In genomic region chr4:114986591-114987432, GRCm38 (mm10) we compare ENCODE assay signal across 8 mouse cellular contexts. TPM values are rescaled to one million over a fixed set of nuclear protein-coding genes. Genes with fewer than 3 reads are reported as not detected.
DNase-seq lines count a peak whose midpoint lies in the region; ATAC-seq and TF ChIP-seq lines count a peak whose summit lies in the region.

TSS of gene Cmpk1 (minus strand) at chr4:114987241.

- peak within 1 kb of the TSS; percentile 80 for H3K4me2 ChIP-seq in forebrain, embryonic 13.5 days
- peak within 1 kb of the TSS; percentile 71 for H3K4me2 ChIP-seq in heart, postnatal 0 days (ENCODE audit: low read depth, low read length)
- H3K4me2 ChIP-seq in liver, embryonic 14.5 days (ENCODE audit: low read depth), result peak within 1 kb of the TSS; percentile 69
- H3K4me2 ChIP-seq in neural tube, embryonic 11.5 days (ENCODE audit: low read depth), result peak within 1 kb of the TSS; percentile 78
- peak within 1 kb of the TSS; percentile 59 for H3K4me2 ChIP-seq in stomach, embryonic 16.5 days (ENCODE audit: low read depth, low read length)

- TF ChIP-seq EP300 in ES-Bruce4 (IDR thresholded peaks at IDR 0.05; ENCODE audit: insufficient read depth, low read depth, low read length), result no peak
- no peak for TF ChIP-seq EP300 in heart, postnatal 0 days (IDR thresholded peaks at IDR 0.05; ENCODE audit: low read depth)
- TF ChIP-seq EP300 in liver, embryonic 14.5 days (IDR thresholded peaks at IDR 0.05; ENCODE audit: low read depth), result no peak

- TF ChIP-seq CTCF in ES-Bruce4 (IDR thresholded peaks at IDR 0.05; ENCODE audit: low read depth, low read length), result no peak
- no peak for TF ChIP-seq CTCF in heart, postnatal 0 days (IDR thresholded peaks at IDR 0.05; ENCODE audit: low read depth)
- no peak for TF ChIP-seq CTCF in liver, embryonic 14.5 days (IDR thresholded peaks at IDR 0.05; ENCODE audit: low read depth)

- H3K9ac ChIP-seq in ES-Bruce4 (ENCODE audit: low read depth, poor library complexity, severe bottlenecking), result peak within 1 kb of the TSS; percentile 92
- peak within 1 kb of the TSS; percentile 87 for H3K9ac ChIP-seq in forebrain, embryonic 13.5 days
- peak within 1 kb of the TSS; percentile 78 for H3K9ac ChIP-seq in heart, postnatal 0 days (replicated peaks; ENCODE audit: low read depth, low read length)
- peak within 1 kb of the TSS; percentile 97 for H3K9ac ChIP-seq in liver, embryonic 14.5 days (replicated peaks)
- peak within 1 kb of the TSS; percentile 94 for H3K9ac ChIP-seq in neural tube, embryonic 11.5 days (ENCODE audit: low read length)
- H3K9ac ChIP-seq in stomach, embryonic 16.5 days (ENCODE audit: low read length), result peak within 1 kb of the TSS; percentile 97

- no peaks in the 10 kb centered on the region for H3K36me3 ChIP-seq in ES-Bruce4 (ENCODE audit: control insufficient read depth, insufficient read depth, low read length, poor library complexity, severe bottlenecking)
- no peaks in the 10 kb centered on the region for H3K36me3 ChIP-seq in forebrain, embryonic 13.5 days (ENCODE audit: poor library complexity, severe bottlenecking)
- H3K36me3 ChIP-seq in heart, postnatal 0 days (replicated peaks; ENCODE audit: control insufficient read depth, insufficient read depth, low read length), result peaks cover 4% of the 10 kb centered on the region; the same call in 1 of the 2 replicates
- no peaks in the 10 kb centered on the region; the same call in 1 of the 2 replicates for H3K36me3 ChIP-seq in liver, embryonic 14.5 days (replicated peaks; ENCODE audit: control insufficient read depth, insufficient read depth, low read depth)
- no peaks in the 10 kb centered on the region for H3K36me3 ChIP-seq in neural tube, embryonic 11.5 days (ENCODE audit: control insufficient read depth, insufficient read depth, low read length)
- H3K36me3 ChIP-seq in stomach, embryonic 16.5 days (ENCODE audit: control insufficient read depth, insufficient read depth, low read length), result no peaks in the 10 kb centered on the region

- H3K27ac ChIP-seq in ES-Bruce4 (ENCODE audit: insufficient read depth, low read length), result peak within 1 kb of the TSS; percentile 87
- peak within 1 kb of the TSS; percentile 100 for H3K27ac ChIP-seq in forebrain, embryonic 13.5 days
- H3K27ac ChIP-seq in heart, postnatal 0 days (ENCODE audit: low read depth), result peak within 1 kb of the TSS; percentile 98
- peak within 1 kb of the TSS; percentile 98 for H3K27ac ChIP-seq in liver, embryonic 14.5 days
- H3K27ac ChIP-seq in neural tube, embryonic 11.5 days (ENCODE audit: low read depth, low read length), result peak within 1 kb of the TSS; percentile 100
- peak within 1 kb of the TSS; percentile 100 for H3K27ac ChIP-seq in stomach, embryonic 16.5 days (ENCODE audit: low read length)

- peak; percentile 75 for DNase-seq in c-Kit-positive CD71-positive TER-119-positive erythroid progenitor cells, embryonic 14.5 days (ENCODE audit: low spot score)
- DNase-seq in heart, postnatal 0 days (ENCODE audit: low spot score), result peak; percentile 88
- DNase-seq in kidney, postnatal 36 days, result peak; percentile 89 to 95
- DNase-seq in liver, embryonic 14.5 days (ENCODE audit: low read depth in 3 of 3, low spot score in 3 of 3), result peak in 2 of 3 experiments; percentile 56 to 60
- DNase-seq in neural tube, embryonic 11.5 days (ENCODE audit: low spot score), result peak; percentile 92

- H3K27me3 ChIP-seq in ES-Bruce4 (ENCODE audit: control insufficient read depth, insufficient read depth, low read length, poor library complexity, severe bottlenecking), result no peaks in the 10 kb centered on the region
- no peaks in the 10 kb centered on the region for H3K27me3 ChIP-seq in forebrain, embryonic 13.5 days
- H3K27me3 ChIP-seq in heart, postnatal 0 days (ENCODE audit: control insufficient read depth, insufficient read depth, low read length), result no peaks in the 10 kb centered on the region
- no peaks in the 10 kb centered on the region for H3K27me3 ChIP-seq in liver, embryonic 14.5 days (ENCODE audit: control insufficient read depth, insufficient read depth, low read length)
- no peaks in the 10 kb centered on the region for H3K27me3 ChIP-seq in neural tube, embryonic 11.5 days (ENCODE audit: control insufficient read depth, insufficient read depth, low read length)
- H3K27me3 ChIP-seq in stomach, embryonic 16.5 days (ENCODE audit: control insufficient read depth, insufficient read depth, low read length), result no peaks in the 10 kb centered on the region

- ATAC-seq in forebrain, embryonic 13.5 days, result peak; percentile 97
- peak; percentile 95 for ATAC-seq in heart, postnatal 0 days (ENCODE audit: insufficient read depth, low read depth)
- peak; percentile 95 for ATAC-seq in liver, embryonic 14.5 days (ENCODE audit: insufficient read depth)
- peak; percentile 97 for ATAC-seq in neural tube, embryonic 11.5 days (ENCODE audit: insufficient read depth, low FRiP score, low TSS enrichment)
- ATAC-seq in stomach, embryonic 16.5 days (ENCODE audit: insufficient read depth, low FRiP score), result peak; percentile 96

- no peaks in the 10 kb centered on the region for H3K4me1 ChIP-seq in ES-Bruce4 (ENCODE audit: control insufficient read depth, insufficient read depth, low read length)
- peaks cover 25% of the 10 kb centered on the region for H3K4me1 ChIP-seq in forebrain, embryonic 13.5 days
- H3K4me1 ChIP-seq in heart, postnatal 0 days (ENCODE audit: control insufficient read depth, insufficient read depth), result peaks cover 14% of the 10 kb centered on the region
- H3K4me1 ChIP-seq in liver, embryonic 14.5 days (replicated peaks; ENCODE audit: control insufficient read depth in 2 of 2, insufficient read depth in 2 of 2, low read length in 1 of 2), result peaks cover 11 to 12% of the 10 kb centered on the region in 2 experiments; a peak in 3 of 4 replicates
- H3K4me1 ChIP-seq in neural tube, embryonic 11.5 days (ENCODE audit: control insufficient read depth, insufficient read depth, low read length), result no peaks in the 10 kb centered on the region; the same call in none of the 2 replicates
- H3K4me1 ChIP-seq in stomach, embryonic 16.5 days (ENCODE audit: control insufficient read depth, insufficient read depth, low read length), result peaks cover 3% of the 10 kb centered on the region; the same call in 1 of the 2 replicates

- H3K4me3 ChIP-seq in ES-Bruce4 (ENCODE audit: low read depth, low read length), result peak within 1 kb of the TSS; percentile 100
- H3K4me3 ChIP-seq in forebrain, embryonic 13.5 days, result peak within 1 kb of the TSS; percentile 78
- peak within 1 kb of the TSS; percentile 79 for H3K4me3 ChIP-seq in heart, postnatal 0 days (ENCODE audit: low read depth, low read length)
- H3K4me3 ChIP-seq in liver, embryonic 14.5 days (ENCODE audit: insufficient read depth in 1 of 2, low read depth in 2 of 2, low read length in 2 of 2), result peak within 1 kb of the TSS; percentile 75 to 91
- H3K4me3 ChIP-seq in neural tube, embryonic 11.5 days (ENCODE audit: low read depth, low read length), result peak within 1 kb of the TSS; percentile 90
- peak within 1 kb of the TSS; percentile 84 for H3K4me3 ChIP-seq in stomach, embryonic 16.5 days (replicated peaks; ENCODE audit: low read length)

- under 1% methylated on average over 83 of the region's 93 CpGs for WGBS in forebrain, embryonic 13.5 days
- 1% methylated on average over 79 of the region's 93 CpGs for WGBS in heart, postnatal 0 days
- under 1% methylated on average over 90 of the region's 93 CpGs for WGBS in liver, embryonic 14.5 days (ENCODE audit: insufficient replicate concordance)
- under 1% methylated on average over 85 of the region's 93 CpGs for WGBS in neural tube, embryonic 11.5 days
- WGBS in stomach, embryonic 16.5 days, result under 1% methylated on average over 91 of the region's 93 CpGs

- no peaks in the 10 kb centered on the region for H3K9me3 ChIP-seq in ES-Bruce4 (replicated peaks; ENCODE audit: control insufficient read depth, insufficient read depth, low read length, poor library complexity, severe bottlenecking)
- H3K9me3 ChIP-seq in forebrain, embryonic 13.5 days (replicated peaks), result no peaks in the 10 kb centered on the region
- H3K9me3 ChIP-seq in heart, postnatal 0 days (replicated peaks; ENCODE audit: control insufficient read depth, low read length), result no peaks in the 10 kb centered on the region
- H3K9me3 ChIP-seq in liver, embryonic 14.5 days (ENCODE audit: control insufficient read depth, low read length), result no peaks in the 10 kb centered on the region
- no peaks in the 10 kb centered on the region for H3K9me3 ChIP-seq in neural tube, embryonic 11.5 days (ENCODE audit: control insufficient read depth, low read length)
- H3K9me3 ChIP-seq in stomach, embryonic 16.5 days (replicated peaks; ENCODE audit: control insufficient read depth, low read length), result no peaks in the 10 kb centered on the region

- peak; percentile 59 for TF ChIP-seq POLR2A in ES-Bruce4 (IDR thresholded peaks at IDR 0.05; ENCODE audit: insufficient read depth, low read length)

RNA-seq across cellular contexts. Expression of gene Cmpk1, which starts in this region (rescaled TPM):
- 53.8 and 65.7 TPM in 2 replicates for polyA plus RNA-seq in ES-Bruce4 (2011; ENCODE audit: insufficient read depth, insufficient read length, low read depth, missing spikeins)
- 119 and 133 TPM in 2 replicates for polyA plus RNA-seq in forebrain, embryonic 13.5 days (2015; fragmentation: Nextera tagmentation; extraction: Ambion mirVana)
- total RNA-seq in heart, postnatal 0 days (2014; rRNA removed; ENCODE audit: low replicate concordance), result 25.0 and 27.4 TPM in 2 replicates
- polyA plus RNA-seq in heart, postnatal 0 days (2015; fragmentation: Nextera tagmentation; extraction: Ambion mirVana), result 54.9 and 66.8 TPM in 2 replicates
- 11.8 and 17.9 TPM in 2 replicates for polyA plus RNA-seq in liver, embryonic 14.5 days (2012; rRNA removed)
- 61.0 and 67.4 TPM in 2 replicates for polyA plus RNA-seq in liver, embryonic 14.5 days (2014; fragmentation: Nextera tagmentation; extraction: Ambion mirVana)
- 141 and 150 TPM in 2 replicates for polyA plus RNA-seq in neural tube, embryonic 11.5 days (2014; fragmentation: Nextera tagmentation; extraction: Ambion mirVana)
- polyA plus RNA-seq in stomach, embryonic 16.5 days (2015; fragmentation: Nextera tagmentation; extraction: Ambion mirVana), result 121 and 123 TPM in 2 replicates

Comparison
In these comparisons a context has a peak if more than half of its experiments do, and no peak if none do; other contexts are left out.
1. Peak in every context shown above with its lines: DNase-seq, ATAC-seq, H3K4me3 ChIP-seq and H3K27ac ChIP-seq.